Mouse (Mus musculus) CH12.LX (cell line): ENCODE results near the gene Ccdc8.

ENCODE experiments used
- CHD2 ChIP-seq: IDR thresholded peaks from 2 replicates; pipeline ENCODE4 v1.6.1; 2011; ENCODE audit warnings: low read length, improper control_type of control experiment
- CTCF ChIP-seq, 2 experiments: IDR thresholded peaks in 1 of 2; conservative IDR thresholded peaks in 1 of 2; 2 replicates each; pipeline ENCODE4 v1.5.1; 2011 to 2012; ENCODE audit warnings: low read depth in 2 of 2, low read length in 2 of 2, improper control_type of control experiment in 1 of 2, inconsistent platforms in 1 of 2, mild to moderate bottlenecking in 1 of 2, moderate library complexity in 1 of 2
- E2F4 ChIP-seq: IDR thresholded peaks from 2 replicates; pipeline ENCODE4 v1.6.1; 2011; ENCODE audit warnings: low read depth, low read length, improper control_type of control experiment; ENCODE audit not compliant: insufficient replicate concordance
- ELF1 ChIP-seq: IDR thresholded peaks from 2 replicates; pipeline ENCODE4 v1.6.1; 2014; ENCODE audit warnings: low read depth, mild to moderate bottlenecking, inconsistent platforms, low read length, improper control_type of control experiment
- EP300 ChIP-seq: IDR thresholded peaks from 2 replicates; pipeline ENCODE4 v1.6.1; 2011; ENCODE audit warnings: low read length, improper control_type of control experiment
- GABPA ChIP-seq: IDR thresholded peaks from 2 replicates; pipeline ENCODE4 v1.6.1; 2012; ENCODE audit warnings: low read depth, low read length, improper control_type of control experiment, inconsistent platforms; ENCODE audit not compliant: insufficient replicate concordance
- NELFE ChIP-seq: IDR thresholded peaks from 2 replicates; pipeline ENCODE4 v1.6.1; 2011; ENCODE audit warnings: low read depth, low read length, improper control_type of control experiment
- RCOR1 ChIP-seq: conservative IDR thresholded peaks from 2 replicates; pipeline ENCODE4 v1.6.1; 2012; ENCODE audit warnings: low read depth, mild to moderate bottlenecking, inconsistent platforms, low read length, improper control_type of control experiment
- TBP ChIP-seq: conservative IDR thresholded peaks from 2 replicates; pipeline ENCODE4 v1.6.1; 2011; ENCODE audit warnings: low read depth, low read length, improper control_type of control experiment
- USF2 ChIP-seq: conservative IDR thresholded peaks from 2 replicates; pipeline ENCODE4 v1.6.1; 2011; ENCODE audit warnings: low read depth, low read length, improper control_type of control experiment
- ZC3H11A ChIP-seq: IDR thresholded peaks from 2 replicates; pipeline ENCODE4 v1.6.1; 2012; ENCODE audit warnings: low read depth, mild to moderate bottlenecking, inconsistent platforms, low read length, improper control_type of control experiment

DNA sequence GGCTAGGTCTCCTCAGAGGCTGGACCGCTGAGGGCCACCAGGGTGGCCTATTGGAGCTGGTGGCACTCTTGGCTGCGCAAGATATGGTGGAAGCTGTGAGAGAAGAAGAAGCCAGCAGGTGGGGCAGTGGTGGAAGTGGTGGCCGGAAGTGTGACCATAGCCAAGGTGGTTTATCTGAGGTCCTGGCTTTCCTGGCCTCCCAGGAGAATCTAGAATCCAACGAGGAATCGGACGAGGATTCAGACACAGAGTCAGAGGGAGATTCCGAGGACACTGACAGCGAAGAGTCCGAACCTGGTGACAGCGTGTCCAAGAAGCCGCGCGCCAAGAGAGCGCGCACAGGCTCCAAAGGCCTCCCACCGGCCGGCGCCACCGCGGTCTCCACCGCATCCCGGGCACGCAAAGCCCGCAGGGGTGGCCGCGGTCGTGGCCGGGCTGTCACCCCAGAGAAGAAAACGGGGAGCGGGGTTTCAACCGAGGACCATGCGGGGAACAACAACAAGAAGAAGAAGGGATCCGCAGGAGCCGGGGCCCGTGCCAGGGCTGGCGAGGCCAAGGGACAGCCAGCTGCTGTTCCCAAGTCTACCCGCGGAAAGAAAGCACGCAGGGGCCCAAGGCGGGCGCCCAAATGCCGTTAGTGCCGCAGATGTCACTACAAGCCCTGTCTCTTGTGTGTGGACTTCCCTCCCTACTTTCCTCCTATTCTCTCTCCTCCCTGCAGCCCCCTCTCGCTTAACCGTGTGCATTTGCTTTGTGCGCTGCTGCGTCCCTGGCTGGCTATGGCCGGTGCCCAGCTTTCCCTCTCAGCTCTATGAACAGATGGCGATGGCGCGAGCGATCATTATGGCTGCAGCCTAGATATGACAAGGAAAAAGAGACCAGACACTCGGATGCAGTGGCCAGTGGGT lies 45.8 kb upstream of the Ccdc8 start:
- TF ChIP-seq EP300 (no peak), TBP (no peak), GABPA (no peak), CTCF (conservative IDR thresholded peaks at IDR 0.05 in 1 of 2, IDR thresholded peaks at IDR 0.05 in 1 of 2; ENCODE audit: low read depth in 2 of 2, low read length in 2 of 2) (no peak), USF2 (no peak), CHD2 (no peak), ELF1 (no peak), E2F4 (no peak), RCOR1 (no peak), ZC3H11A (no peak), NELFE (no peak)
